Mouse (Mus musculus): Measurements from ENCODE around the gene Tirap. TPM values are rescaled to one million over a fixed set of nuclear protein-coding genes. Genes with fewer than 3 reads are reported as not detected.

Tirap gene
- polyA plus RNA-seq, 1 experiment, result 5.2 TPM

- H3K36me3 ChIP-seq (ENCODE audit: control insufficient read depth, insufficient read depth, low read length), result no peaks in the 10 kb centered on the region
- no peak overlapping the region for H3K27ac ChIP-seq (ENCODE audit: control insufficient read depth, insufficient read depth, low read length)
- WGBS, result 54% methylated on average over 2 of the region's 2 CpGs
- TF ChIP-seq CTCF (IDR thresholded peaks at IDR 0.05; ENCODE audit: borderline replicate concordance, control insufficient read depth, extremely low read depth, insufficient read depth, low read length, poor library complexity) (no peak), POLR2A (IDR thresholded peaks at IDR 0.05; ENCODE audit: control insufficient read depth, extremely low read depth, insufficient read depth, low read length, poor library complexity) (no peak)
- H3K4me3 ChIP-seq (ENCODE audit: control insufficient read depth, insufficient read depth, low read length), result no peak overlapping the region
- no peaks in the 10 kb centered on the region for H3K4me1 ChIP-seq (replicated peaks; ENCODE audit: control insufficient read depth, insufficient read depth, low read length)
- H3K27me3 ChIP-seq (ENCODE audit: control insufficient read depth, insufficient read depth, low read length), result no peaks in the 10 kb centered on the region
- no peak for DNase-seq
Observed at GRCm38 (mm10) chr9:35142221-35142620, 57.9 kb downstream of the Tirap start.

- Histone ChIP-seq H3K27me3 (ENCODE audit: control insufficient read depth, insufficient read depth, low read length) (no peaks in the 10 kb centered on the region), H3K4me1 (replicated peaks; ENCODE audit: control insufficient read depth, insufficient read depth, low read length) (no peaks in the 10 kb centered on the region), H3K4me3 (ENCODE audit: control insufficient read depth, insufficient read depth, low read length) (no peak overlapping the region), H3K36me3 (ENCODE audit: control insufficient read depth, insufficient read depth, low read length) (no peaks in the 10 kb centered on the region), H3K27ac (ENCODE audit: control insufficient read depth, insufficient read depth, low read length) (no peak overlapping the region)
- DNase-seq, result no peak
- TF ChIP-seq CTCF (IDR thresholded peaks at IDR 0.05; ENCODE audit: borderline replicate concordance, control insufficient read depth, extremely low read depth, insufficient read depth, low read length, poor library complexity) (no peak), POLR2A (IDR thresholded peaks at IDR 0.05; ENCODE audit: control insufficient read depth, extremely low read depth, insufficient read depth, low read length, poor library complexity) (no peak)
- WGBS, result 94% methylated on average over 5 of the region's 5 CpGs
Observed at GRCm38 (mm10) chr9:35139231-35139744, 60.8 kb downstream of the Tirap start.

GRCm38 (mm10) chr9:35138029-35138428 lies 62.1 kb downstream of the Tirap start:
- no peak for DNase-seq
- 94% methylated on average over 7 of the region's 7 CpGs for WGBS
- no peak for TF ChIP-seq POLR2A (IDR thresholded peaks at IDR 0.05; ENCODE audit: control insufficient read depth, extremely low read depth, insufficient read depth, low read length, poor library complexity)
- no peak for TF ChIP-seq CTCF (IDR thresholded peaks at IDR 0.05; ENCODE audit: borderline replicate concordance, control insufficient read depth, extremely low read depth, insufficient read depth, low read length, poor library complexity)
- Histone ChIP-seq H3K36me3 (ENCODE audit: control insufficient read depth, insufficient read depth, low read length) (no peaks in the 10 kb centered on the region), H3K27ac (ENCODE audit: control insufficient read depth, insufficient read depth, low read length) (no peak overlapping the region), H3K27me3 (ENCODE audit: control insufficient read depth, insufficient read depth, low read length) (no peaks in the 10 kb centered on the region), H3K4me1 (replicated peaks; ENCODE audit: control insufficient read depth, insufficient read depth, low read length) (no peaks in the 10 kb centered on the region), H3K4me3 (ENCODE audit: control insufficient read depth, insufficient read depth, low read length) (no peak overlapping the region)

- 84% methylated on average over 6 of the region's 6 CpGs for WGBS
- no peak for TF ChIP-seq POLR2A (IDR thresholded peaks at IDR 0.05; ENCODE audit: control insufficient read depth, extremely low read depth, insufficient read depth, low read length, poor library complexity)
- TF ChIP-seq CTCF (IDR thresholded peaks at IDR 0.05; ENCODE audit: borderline replicate concordance, control insufficient read depth, extremely low read depth, insufficient read depth, low read length, poor library complexity), result no peak
- H3K27ac ChIP-seq (ENCODE audit: control insufficient read depth, insufficient read depth, low read length), result no peak overlapping the region
Observed at GRCm38 (mm10) chr9:35135575-35135974, 64.5 kb downstream of the Tirap start.

More at GRCm38 (mm10) chr9:35135575-35135974, 64.5 kb downstream of the Tirap start:
- H3K27me3 ChIP-seq (ENCODE audit: control insufficient read depth, insufficient read depth, low read length), result no peaks in the 10 kb centered on the region
- no peaks in the 10 kb centered on the region for H3K4me1 ChIP-seq (replicated peaks; ENCODE audit: control insufficient read depth, insufficient read depth, low read length)
- DNase-seq, result no peak
- H3K4me3 ChIP-seq (ENCODE audit: control insufficient read depth, insufficient read depth, low read length), result no peak overlapping the region
- no peaks in the 10 kb centered on the region for H3K36me3 ChIP-seq (ENCODE audit: control insufficient read depth, insufficient read depth, low read length)

Other genes starting within 250 kb of the Tirap start
- gene St3gal4, start 81.0 kb downstream of the Tirap start, polyA plus RNA-seq (2012; rRNA removed), result 8.9 and 10.4 TPM in 2 replicates
- gene Dcps, start 24.2 kb downstream of the Tirap start, polyA plus RNA-seq (2012; rRNA removed), result 60.5 and 65.2 TPM in 2 replicates
- gene Srpr, start 116 bp downstream of the Tirap start, polyA plus RNA-seq (2012; rRNA removed), result 58.2 and 70.1 TPM in 2 replicates
- gene Foxred1, start 10.8 kb upstream of the Tirap start, polyA plus RNA-seq (2012; rRNA removed), result 27.0 and 28.5 TPM in 2 replicates
- gene Fam118b, start 67.5 kb upstream of the Tirap start, polyA plus RNA-seq (2012; rRNA removed), result 13.4 and 20.6 TPM in 2 replicates
- gene Rpusd4, start 67.6 kb upstream of the Tirap start, polyA plus RNA-seq (2012; rRNA removed), result 22.9 and 23.4 TPM in 2 replicates
- 8.7 and 8.8 TPM in 2 replicates for gene Cdon, start 220.8 kb upstream of the Tirap start, polyA plus RNA-seq (2012; rRNA removed)

Measured in thymus, adult 2 months (tissue).